Mouse (Mus musculus) hindbrain, embryonic 16.5 days (tissue): ENCODE results near the gene Fgf4. TPM values are rescaled to one million over a fixed set of nuclear protein-coding genes. Genes with fewer than 3 reads are reported as not detected.

Experiments
- ATAC-seq: fragments of 200-750 bp; cut with Nextera tagmentation; 2 replicates; pipeline ENCODE4 v1.8.0; 2017; ENCODE audit warnings: moderate TSS enrichment, moderate library complexity
- H3K27ac ChIP-seq: fragments of 300-500 bp; sonication (generic); 2 replicates; pipeline ENCODE4 v1.5.1; 2014; ENCODE audit warnings: low read depth, mild to moderate bottlenecking, control low read depth, low read length, moderate library complexity
- H3K27me3 ChIP-seq: fragments of 300-500 bp; sonication (generic); replicated peaks from 2 replicates; pipeline ENCODE4 v1.6.1; 2014; ENCODE audit warnings: low read length; ENCODE audit not compliant: control insufficient read depth, insufficient read depth
- H3K36me3 ChIP-seq: fragments of 300-500 bp; sonication (generic); 2 replicates; pipeline ENCODE4 v1.6.1; 2014; ENCODE audit warnings: mild to moderate bottlenecking, low read length, moderate library complexity, mixed read lengths; ENCODE audit not compliant: control insufficient read depth, insufficient read depth
- H3K4me1 ChIP-seq: fragments of 300-500 bp; sonication (generic); 2 replicates; pipeline ENCODE4 v1.6.1; 2014; ENCODE audit warnings: low read depth, low read length; ENCODE audit not compliant: control insufficient read depth, insufficient read depth
- H3K4me2 ChIP-seq: fragments of 300-500 bp; sonication (generic); 2 replicates; pipeline ENCODE4 v1.6.1; 2014; ENCODE audit warnings: mild to moderate bottlenecking, low read length, control low read depth, moderate library complexity
- H3K4me3 ChIP-seq: fragments of 300-500 bp; sonication (generic); 2 replicates; pipeline ENCODE4 v1.5.1; 2014; ENCODE audit warnings: mild to moderate bottlenecking, low read length, control low read depth, moderate library complexity
- H3K9ac ChIP-seq: fragments of 300-500 bp; sonication (generic); 2 replicates; pipeline ENCODE4 v1.6.1; 2014; ENCODE audit warnings: low read depth, mild to moderate bottlenecking, control low read depth, low read length, moderate library complexity
- H3K9me3 ChIP-seq: fragments of 300-500 bp; sonication (generic); 2 replicates; pipeline ENCODE4 v1.6.1; 2014; ENCODE audit warnings: mild to moderate bottlenecking, low read length, moderate library complexity; ENCODE audit not compliant: control insufficient read depth
- WGBS: fragments of 180-500 bp; shearing (Covaris S2); extraction: QIAGEN DNeasy Blood & Tissue Kit; methylation state at CpG from one replicate; pipeline ENCODE4 v1.1.7; 2014; 5-methylcytosine and 5-hydroxymethylcytosine counted together
- polyA plus RNA-seq: library from polyadenylated mRNA; unstranded; fragments of >200 nt; fragmentation: Nextera tagmentation; extraction: Ambion mirVana; gene quantifications from 2 replicates; pipeline ENCODE4 v1.2.1, GENCODE M21; 2015

Gene Fgf4
- polyA plus RNA-seq, 1 experiment from 2014 or later = not detected

DNA sequence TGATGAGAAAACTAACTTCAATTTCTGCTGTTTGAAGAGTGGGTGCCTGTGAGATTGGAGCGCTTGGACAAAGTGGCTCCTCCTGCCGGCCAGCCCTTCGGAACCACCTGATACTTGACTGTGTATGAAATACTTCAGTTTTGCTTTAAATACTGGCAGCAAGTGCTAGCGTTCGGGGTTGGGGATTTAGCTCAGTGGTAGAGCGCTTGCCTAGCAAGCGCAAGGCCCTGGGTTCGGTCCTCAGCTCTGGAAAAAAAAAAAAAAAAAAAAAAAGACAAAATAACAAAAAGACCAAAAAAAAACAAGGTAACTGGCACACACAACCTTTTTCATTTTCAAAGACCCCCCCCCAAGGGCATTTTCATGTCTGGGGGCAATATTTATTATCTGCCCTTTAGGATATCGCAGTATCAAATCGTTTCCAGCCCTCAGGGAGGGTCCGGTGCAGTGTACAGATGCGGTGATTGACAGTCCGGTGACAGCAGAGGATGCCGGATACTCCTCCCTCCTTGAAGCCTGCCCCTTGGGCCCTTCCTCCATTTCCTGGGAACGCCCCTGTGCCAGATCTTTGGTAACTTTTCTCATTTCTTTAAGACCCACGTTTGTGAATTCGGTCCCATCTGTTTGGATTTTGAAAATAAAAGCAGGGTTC lies 67.3 kb downstream of the Fgf4 start:
- Histone ChIP-seq H3K9me3 (no peaks in the 10 kb centered on the region), H3K4me2 (peak overlapping the region; percentile 71), H3K9ac (peak overlapping the region; percentile 81), H3K36me3 (peaks cover 3% of the 10 kb centered on the region), H3K27me3 (no peaks in the 10 kb centered on the region), H3K27ac (peak overlapping the region; percentile 82), H3K4me3 (peak overlapping the region; percentile 82), H3K4me1 (peaks cover 9% of the 10 kb centered on the region)
- 8% methylated on average over 17 of the region's 17 CpGs for WGBS
- ATAC-seq = peak; percentile 92

Other genes with a start within 250 kb of the Fgf4 start
- 5.2 and 5.7 TPM in 2 replicates for gene Ano1, start 95.4 kb upstream of the Fgf4 start, polyA plus RNA-seq
- gene Fgf3, start 9.3 kb upstream of the Fgf4 start, polyA plus RNA-seq = 13.1 and 14.5 TPM in 2 replicates
- gene Fgf15, start 49.2 kb downstream of the Fgf4 start, polyA plus RNA-seq = 22.7 and 23.6 TPM in 2 replicates
- gene LTO1, start 67.7 kb downstream of the Fgf4 start, polyA plus RNA-seq = 29.7 and 32.5 TPM in 2 replicates
- 31.0 and 33.5 TPM in 2 replicates for gene Ccnd1, start 92.6 kb downstream of the Fgf4 start, polyA plus RNA-seq